Mouse (Mus musculus) frontal cortex, postnatal 36 days (tissue): Measurements from ENCODE around the gene Igfals.

Experiments used
- DNase-seq, 2 experiments: peaks; one replicate each; pipeline ENCODE4 v3.0.0; 2022; ENCODE audit warnings: low spot score in 2 of 2

Gene Igfals

GRCm38 (mm10) chr17:24861785-24862184 lies 4.0 kb upstream of the Igfals start:
- DNase-seq, result no peak

GRCm38 (mm10) chr17:24867914-24868313 lies 2.1 kb downstream of the Igfals start:
- peak in 1 of 2 experiments; percentile 52 for DNase-seq

- no peak for DNase-seq
These were observed 8.1 kb downstream of the Igfals start for GRCm38 (mm10) chr17:24873695-24874404.

GRCm38 (mm10) chr17:24874405-24874745 lies 8.6 kb downstream of the Igfals start:
- DNase-seq, result no peak

GRCm38 (mm10) chr17:24874989-24875388 lies 9.2 kb downstream of the Igfals start:
- no peak for DNase-seq

DNA sequence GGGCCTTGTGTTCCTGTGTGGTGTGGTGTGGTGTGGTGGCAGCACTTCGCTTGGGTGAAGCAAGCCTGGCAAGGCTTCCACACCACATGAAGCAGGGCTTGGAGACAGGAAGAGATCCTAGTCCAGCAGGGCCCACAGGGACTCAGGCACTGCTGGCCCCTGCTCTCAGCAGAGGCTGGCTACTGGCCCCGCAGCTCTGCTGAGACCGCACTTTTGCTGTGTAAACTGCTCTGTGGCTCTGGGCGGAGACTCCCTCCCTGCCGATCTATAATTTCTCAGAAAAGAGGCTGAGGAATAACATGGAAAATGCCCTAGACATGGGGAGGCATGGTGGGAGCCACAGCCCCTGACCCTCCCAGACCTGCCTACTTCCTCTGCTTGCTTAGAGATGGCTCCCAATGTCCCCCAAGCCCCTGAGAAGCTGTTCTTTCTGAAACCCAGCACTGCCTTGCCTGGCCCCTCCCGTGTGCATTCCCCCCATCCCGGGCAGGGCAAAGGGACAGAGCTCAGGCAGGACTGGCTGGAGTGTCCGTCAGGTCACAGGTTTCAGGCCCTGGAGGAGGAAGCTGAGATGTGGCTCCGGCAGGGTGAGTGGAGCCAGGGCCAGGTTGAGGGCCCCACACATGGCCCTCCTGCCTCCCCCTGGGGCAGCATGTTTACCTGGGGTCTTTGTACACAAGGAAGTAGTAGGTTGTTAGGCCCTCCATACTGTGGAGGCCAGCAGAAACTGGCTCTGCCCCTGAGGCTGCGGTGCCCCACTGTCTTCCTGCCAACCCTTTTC lies 11.7 kb downstream of the Igfals start:
- no peak for DNase-seq

- DNase-seq, result no peak
These were observed 12.3 kb downstream of the Igfals start for GRCm38 (mm10) chr17:24878117-24878397.

DNA sequence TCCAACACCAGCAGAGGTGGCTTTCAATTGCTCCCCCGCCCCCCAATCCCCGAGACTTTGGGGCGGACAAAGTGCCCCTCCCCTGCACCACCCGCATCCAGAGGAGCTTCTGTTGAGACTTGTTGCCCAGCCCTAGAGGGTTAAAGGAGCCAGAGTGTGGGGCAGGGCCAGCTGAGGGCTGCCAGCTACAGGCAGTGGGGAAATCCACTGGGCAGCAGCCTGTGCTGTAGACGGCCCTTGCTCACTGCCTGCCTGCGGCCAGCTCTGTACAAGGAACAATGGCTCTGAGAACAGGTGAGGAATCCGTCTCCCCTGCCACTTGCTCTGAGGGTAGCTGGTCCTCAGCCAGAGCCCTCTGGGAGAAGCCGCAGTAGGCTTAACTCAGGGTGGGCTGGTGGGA lies 12.7 kb downstream of the Igfals start:
- DNase-seq, result no peak

DNA sequence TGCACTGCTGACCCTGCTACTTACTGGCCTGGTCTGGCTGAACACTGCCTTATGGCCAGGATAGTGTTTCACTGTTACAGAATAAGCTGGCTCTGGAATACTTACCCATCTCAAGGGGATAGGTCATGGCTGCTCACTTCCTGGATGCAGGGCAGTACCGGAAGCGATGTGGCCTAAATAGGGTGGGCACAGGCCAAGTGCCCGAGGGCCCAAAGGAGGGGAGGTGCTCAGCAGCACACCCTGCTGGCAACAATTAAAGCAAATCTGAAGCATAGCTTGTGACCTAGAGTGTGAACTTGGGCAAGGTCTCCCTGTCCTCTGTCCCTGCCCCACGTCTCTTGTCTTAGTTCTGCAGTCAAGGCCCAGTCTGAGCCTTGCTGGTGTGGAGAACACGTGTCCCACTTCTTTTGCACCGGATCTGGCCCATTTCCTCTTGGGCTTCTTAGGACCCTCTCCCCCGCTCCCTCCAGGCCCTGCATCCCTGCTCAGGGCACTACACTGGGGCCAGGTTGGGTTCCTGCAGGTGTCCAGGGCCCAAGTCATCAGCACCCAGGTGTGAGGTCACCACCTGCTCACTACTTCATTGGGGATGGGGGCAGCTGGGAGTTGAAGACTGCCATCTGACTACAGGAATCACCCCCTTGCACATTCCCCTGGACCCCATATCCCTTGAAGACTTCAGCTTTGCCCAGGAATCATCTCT lies 16.1 kb downstream of the Igfals start:
- DNase-seq, result no peak

DNA sequence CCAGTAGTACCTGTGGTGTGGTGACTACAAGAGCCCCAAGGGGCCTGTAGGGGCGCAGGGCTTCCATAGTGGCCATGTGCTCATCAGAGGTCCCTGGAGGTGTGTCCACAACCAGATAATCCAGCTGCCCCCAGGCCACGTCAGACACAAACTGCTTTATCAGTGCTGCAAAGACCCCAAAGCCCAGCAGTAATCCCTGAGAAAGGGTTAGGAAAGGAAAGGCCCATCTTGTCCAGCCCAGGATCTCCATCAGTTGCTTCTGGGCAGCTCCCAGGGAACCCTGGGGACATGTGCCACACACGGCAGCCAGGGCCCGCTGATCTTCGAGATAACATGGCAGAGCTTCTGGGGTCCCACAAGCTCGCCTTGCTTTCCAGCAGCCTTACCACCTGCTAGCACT lies 18.6 kb downstream of the Igfals start:
- DNase-seq, result no peak

GRCm38 (mm10) chr17:24885356-24886133 lies 19.7 kb downstream of the Igfals start:
- DNase-seq, result no peak

GRCm38 (mm10) chr17:24886134-24886931 lies 20.5 kb downstream of the Igfals start, which contains the start of the genes Nubp2 and Spsb3:
Nubp2 (minus strand) TSS chr17:24886349.
Spsb3 (plus strand) TSS chr17:24886643.
- peak; percentile 97 to 100 for DNase-seq

DNA sequence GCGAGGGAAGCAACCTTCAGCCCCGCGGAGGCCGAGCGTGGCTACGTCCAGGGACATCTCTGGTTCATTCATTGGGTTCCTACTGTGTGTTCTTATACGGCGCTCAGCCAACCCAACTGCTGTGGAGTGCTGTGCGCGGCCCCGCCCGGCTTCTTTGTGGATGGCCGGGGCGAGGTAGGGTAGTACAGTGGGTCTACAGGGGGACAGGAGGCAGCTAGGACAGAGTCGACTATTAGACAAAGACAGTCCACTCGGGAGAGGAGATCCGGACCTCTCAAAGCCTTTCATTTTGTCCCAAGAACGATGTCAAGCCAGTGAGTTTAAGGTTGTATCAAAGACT lies 21.1 kb downstream of the Igfals start:
- DNase-seq, result no peak

GRCm38 (mm10) chr17:24887291-24888080 lies 21.7 kb downstream of the Igfals start:
- DNase-seq, result no peak

GRCm38 (mm10) chr17:24888862-24889261 lies 23.1 kb downstream of the Igfals start:
- DNase-seq, result no peak

DNA sequence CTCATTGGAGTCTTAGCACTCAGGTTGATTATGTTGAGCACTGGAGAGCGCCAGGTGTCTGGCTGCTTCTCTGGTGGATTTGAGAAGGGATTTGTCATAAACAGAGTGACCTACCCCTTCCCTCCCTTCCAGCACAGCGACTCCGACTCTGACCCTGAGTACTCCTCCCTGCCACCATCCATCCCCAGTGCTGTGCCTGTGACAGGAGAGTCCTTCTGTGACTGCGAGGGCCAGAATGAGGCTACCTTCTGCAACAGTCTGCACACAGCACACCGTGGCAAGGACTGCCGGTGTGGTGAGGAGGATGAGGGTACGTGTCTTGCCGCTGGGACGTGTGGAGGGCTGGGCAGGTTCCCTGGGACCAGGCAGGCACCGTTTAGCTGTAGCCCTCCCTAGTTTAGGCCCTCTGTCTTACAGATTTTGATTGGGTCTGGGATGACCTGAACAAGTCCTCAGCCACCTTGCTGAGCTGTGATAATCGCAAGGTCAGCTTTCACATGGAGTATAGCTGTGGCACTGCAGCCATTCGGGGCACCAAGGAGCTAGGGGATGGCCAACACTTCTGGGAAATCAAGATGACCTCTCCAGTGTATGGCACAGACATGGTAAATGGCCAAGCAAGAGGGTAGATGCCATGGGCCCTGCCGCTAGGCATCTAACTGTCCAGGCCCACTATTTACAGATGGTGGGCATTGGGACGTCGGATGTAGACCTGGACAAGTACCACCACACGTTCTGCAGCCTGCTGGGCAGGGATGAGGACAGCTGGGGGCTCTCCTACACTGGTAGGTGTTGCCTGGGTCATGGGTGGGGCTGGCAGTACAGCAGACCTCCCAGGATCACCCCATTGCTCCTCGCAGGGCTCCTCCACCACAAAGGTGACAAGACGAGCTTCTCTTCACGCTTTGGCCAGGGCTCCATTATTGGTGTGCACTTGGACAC lies 24.6 kb downstream of the Igfals start:
- DNase-seq, result no peak

DNA sequence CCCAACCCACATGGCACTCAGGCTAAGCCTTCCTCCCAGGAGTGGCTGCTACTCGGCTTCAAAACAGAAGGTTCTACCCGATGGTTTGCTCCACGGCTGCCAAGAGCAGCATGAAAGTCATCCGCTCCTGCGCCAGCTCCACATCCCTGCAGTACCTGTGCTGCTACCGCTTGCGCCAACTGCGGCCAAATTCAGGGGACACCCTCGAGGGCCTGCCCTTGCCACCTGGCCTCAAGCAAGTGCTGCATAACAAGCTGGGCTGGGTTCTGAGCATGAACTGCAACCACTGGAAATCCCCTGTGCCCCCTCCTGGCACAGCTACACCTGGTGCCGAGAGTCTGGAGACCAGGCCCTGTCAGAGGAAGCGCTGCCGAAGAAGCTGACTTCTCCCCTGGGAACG lies 25.5 kb downstream of the Igfals start:
- DNase-seq, result no peak

GRCm38 (mm10) chr17:24892785-24893184 lies 27.0 kb downstream of the Igfals start:
- no peak for DNase-seq

- DNase-seq, result no peak
These were observed 27.5 kb downstream of the Igfals start for GRCm38 (mm10) chr17:24893276-24893675.
